Mouse (Mus musculus) ES-E14 (cell line): ENCODE measurements around the gene Sec31b.

Source experiments
- MAFK ChIP-seq: IDR thresholded peaks from 2 replicates; pipeline ENCODE4 v1.6.1; 2014; ENCODE audit warnings: mild to moderate bottlenecking, low read depth, low read length, inconsistent platforms; ENCODE audit not compliant: insufficient read depth
- ZC3H11A ChIP-seq: IDR thresholded peaks from 2 replicates; pipeline ENCODE4 v1.6.1; 2012; ENCODE audit warnings: low read depth, mild to moderate bottlenecking, inconsistent platforms, low read length, borderline replicate concordance

DNA sequence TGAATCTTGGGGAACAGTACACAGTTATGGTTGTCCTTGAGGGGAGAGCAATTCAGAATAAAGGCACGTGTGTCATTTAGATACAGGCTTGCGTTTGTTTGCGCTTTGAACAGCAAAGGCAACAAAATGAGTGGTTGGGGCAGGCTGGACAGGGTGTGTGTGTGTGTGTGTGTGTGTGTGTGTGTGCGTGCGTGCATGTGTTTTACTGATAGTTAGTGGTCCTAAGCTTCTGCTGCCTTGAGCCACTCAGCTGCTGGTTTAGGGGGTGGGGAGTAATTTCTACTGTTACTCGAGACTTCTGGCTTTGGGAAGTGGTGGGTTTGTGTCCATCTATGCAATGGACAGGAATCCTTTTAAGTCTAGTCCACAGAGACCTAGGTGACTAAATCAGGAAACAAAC lies 46.7 kb downstream of the Sec31b start:
- TF ChIP-seq MAFK (no peak), ZC3H11A (no peak)
